Mouse (Mus musculus) E14TG2a.4 (cell line): ENCODE results near the gene Clstn1.

Experiments
- CTCF ChIP-seq: conservative IDR thresholded peaks from 2 replicates; pipeline ENCODE4 v1.5.1; 2014; ENCODE audit warnings: low read length
- NANOG ChIP-seq: IDR thresholded peaks from 2 replicates; pipeline ENCODE4 v1.6.1; 2014; ENCODE audit warnings: borderline replicate concordance, low read length, mixed read lengths
- POU5F1 ChIP-seq: IDR thresholded peaks from 2 replicates; pipeline ENCODE4 v1.6.1; 2014; ENCODE audit warnings: low read length, borderline replicate concordance

DNA sequence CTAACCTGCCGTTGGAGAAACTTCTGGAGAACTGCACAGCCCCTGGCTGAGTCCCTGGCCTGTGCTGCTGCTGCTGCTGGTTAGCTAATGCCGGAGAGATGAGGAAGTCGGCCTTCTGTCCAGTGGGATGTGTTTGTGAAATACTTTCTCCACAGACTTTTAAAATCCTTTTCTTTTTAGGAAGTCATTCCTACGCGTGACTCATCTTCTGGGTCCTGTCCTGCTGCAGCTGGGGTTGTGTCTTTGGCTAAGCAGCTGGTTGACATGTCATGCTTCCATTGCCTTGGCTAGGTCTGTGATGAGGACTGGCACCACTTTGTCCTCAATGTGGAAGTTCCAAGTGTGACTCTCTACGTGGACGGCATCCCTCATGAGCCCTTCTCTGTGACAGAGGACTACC lies 51.7 kb downstream of the Clstn1 start:
- TF ChIP-seq CTCF, result no peak
- no peak for TF ChIP-seq NANOG
- TF ChIP-seq POU5F1, result no peak
